ENCODE assay signal across 7 mouse cellular contexts in the genomic region with DNA sequence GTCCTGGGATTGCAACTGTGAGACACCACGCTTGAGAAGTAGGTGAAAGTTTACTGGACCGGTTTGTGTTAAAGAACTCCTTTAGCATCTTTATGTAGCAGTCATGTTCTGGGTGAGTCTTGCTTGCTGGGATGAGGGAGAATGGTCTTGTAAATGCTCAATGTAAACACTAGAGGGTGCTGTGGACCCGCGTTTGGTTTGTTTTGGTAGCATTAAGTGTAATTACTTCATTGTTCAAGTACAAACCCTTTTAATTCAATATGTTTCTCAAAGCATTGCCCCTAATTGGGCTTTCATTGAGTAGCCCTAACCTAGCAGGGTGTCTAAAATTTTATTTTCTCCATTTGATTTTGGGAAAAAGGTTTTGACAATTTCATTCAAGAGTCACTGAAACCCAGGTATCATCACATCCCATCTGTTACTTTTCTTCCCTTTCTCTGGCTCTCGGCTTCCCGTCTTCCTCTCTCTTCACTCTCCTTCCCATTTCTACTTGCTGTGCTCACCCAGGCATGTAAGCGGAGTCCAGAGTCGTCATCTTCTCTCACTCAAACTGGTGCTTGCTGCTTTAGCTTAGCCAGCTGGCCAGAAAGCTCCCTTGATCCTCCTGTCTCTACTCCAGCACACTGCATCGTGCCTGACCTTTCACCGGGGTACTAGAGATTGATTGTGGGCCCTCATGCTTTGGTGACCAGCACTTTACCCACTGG. TPM values are rescaled to one million over a fixed set of nuclear protein-coding genes. Genes with fewer than 3 reads are reported as not detected.
A peak's percentile ranks its signal among the peaks of the same experiment; 100 is the strongest.
DNase-seq lines count a peak whose midpoint lies in the region; ATAC-seq and TF ChIP-seq lines count a peak whose summit lies in the region.

No protein-coding gene starts in this region.

- 26% methylated on average over 10 of the region's 10 CpGs for WGBS in hindbrain, postnatal 0 days

- peak in 1 of 2 experiments; percentile 36 for DNase-seq in left cerebral cortex, adult 2 months (ENCODE audit: extremely low spot score in 1 of 2, low spot score in 2 of 2)
- no peak for DNase-seq in left cerebral cortex, postnatal 4 days
- no peak for DNase-seq in ES-E14 (ENCODE audit: low read depth, low spot score)
- peak; percentile 81 for DNase-seq in brain, adult 2 months (ENCODE audit: low read depth, low spot score)
- DNase-seq in hindbrain, postnatal 0 days (ENCODE audit: low spot score) = peak; percentile 73
- peak; percentile 33 to 53 for DNase-seq in natural killer cell, adult 2 months (ENCODE audit: low spot score in 2 of 2)
- DNase-seq in testis, postnatal 14 days (ENCODE audit: low spot score) = no peak

- no peaks in the 10 kb centered on the region for H3K9me3 ChIP-seq in ES-E14 (ENCODE audit: control insufficient read depth, insufficient read depth, low read depth, low read length)
- no peaks in the 10 kb centered on the region for H3K9me3 ChIP-seq in hindbrain, postnatal 0 days (ENCODE audit: low read length)

- intact Hi-C loops in left cerebral cortex, adult 2 months (cut with DNase I) = loop anchor here (10.0 kb wide), 1 partner anchor 704 kb away; a partner anchor contains a TSS
- intact Hi-C loops in left cerebral cortex, postnatal 4 days (cut with DNase I) = loop anchor here (10.0 kb wide), 2 partner anchors 704 to 794 kb away; a partner anchor contains a TSS

- H3K27me3 ChIP-seq in hindbrain, postnatal 0 days (ENCODE audit: insufficient read depth, low read length) = no peaks in the 10 kb centered on the region

- H3K4me3 ChIP-seq in left cerebral cortex, adult 2 months = no peak overlapping the region
- H3K4me3 ChIP-seq in ES-E14 (ENCODE audit: insufficient read depth in 1 of 2, low read depth in 1 of 2, low read length in 2 of 2, poor library complexity in 1 of 2, severe bottlenecking in 1 of 2) = no peak overlapping the region
- no peak overlapping the region for H3K4me3 ChIP-seq in hindbrain, postnatal 0 days (ENCODE audit: low read length)

- H3K27ac ChIP-seq in left cerebral cortex, adult 2 months = no peak overlapping the region
- H3K27ac ChIP-seq in ES-E14 (ENCODE audit: insufficient read depth, low read depth, low read length, poor library complexity, severe bottlenecking) = no peak overlapping the region
- no peak overlapping the region for H3K27ac ChIP-seq in hindbrain, postnatal 0 days

- peak; percentile 41; the same call in 1 of the 2 replicates for ATAC-seq in hindbrain, postnatal 0 days

- H3K36me3 ChIP-seq in ES-E14 (ENCODE audit: control insufficient read depth, insufficient read depth, low read length, poor library complexity, severe bottlenecking) = no peaks in the 10 kb centered on the region
- H3K36me3 ChIP-seq in hindbrain, postnatal 0 days (ENCODE audit: insufficient read depth, low read length) = no peaks in the 10 kb centered on the region

- H3K9ac ChIP-seq in ES-E14 (ENCODE audit: insufficient read depth, low read depth, low read length, poor library complexity, severe bottlenecking) = no peak overlapping the region
- no peak overlapping the region for H3K9ac ChIP-seq in hindbrain, postnatal 0 days (replicated peaks; ENCODE audit: low read length)

- H3K4me1 ChIP-seq in ES-E14 (ENCODE audit: control insufficient read depth in 2 of 2, insufficient read depth in 2 of 2, low read length in 2 of 2, poor library complexity in 1 of 2) = peaks cover 2 to 7% of the 10 kb centered on the region in 2 experiments; a peak in 1 of 4 replicates
- H3K4me1 ChIP-seq in hindbrain, postnatal 0 days (ENCODE audit: insufficient read depth, low read length) = no peaks in the 10 kb centered on the region

- no peak overlapping the region for H3K4me2 ChIP-seq in hindbrain, postnatal 0 days (ENCODE audit: low read depth, low read length)

- TF ChIP-seq CTCF in left cerebral cortex, adult 2 months (IDR thresholded peaks at IDR 0.05) = peak; percentile 94
- TF ChIP-seq CTCF in hindbrain, postnatal 0 days (IDR thresholded peaks at IDR 0.05; ENCODE audit: low read depth) = peak; percentile 86

- in situ Hi-C loops in ES-E14 (cut with MboI; ENCODE audit: low sequenced_read_pairs in 2 of 2, unreplicated experiment in 2 of 2) = loop anchor here (10.0 to 25.0 kb wide), 3 partner anchors 394 to 806 kb away; a partner anchor contains a TSS

TF ChIP-seq in ES-E14, 5 proteins besides CTCF, POLR2A, EP300 and RAD21:
- no peak for TF ChIP-seq CHD2 (IDR thresholded peaks at IDR 0.05; ENCODE audit: low read depth, low read length)
- peak; percentile 86 for TF ChIP-seq ZC3H11A (IDR thresholded peaks at IDR 0.05; ENCODE audit: borderline replicate concordance, low read depth, low read length)

RNA-seq across cellular contexts. Expression of a gene that starts 15.6 kb away (rescaled TPM):
- 10 to 100 TPM; 16.7 to 29.3 TPM for total RNA-seq in left cerebral cortex, adult 2 months (2021)
- 10 to 100 TPM in 1 of 2 experiments, 1 to 10 TPM in 1; 8.6 to 11.0 TPM for total RNA-seq in left cerebral cortex, postnatal 4 days (2021)
- total RNA-seq in ES-E14 (2012; rRNA removed) = 43.3 and 57.8 TPM in 2 replicates
- total RNA-seq in hindbrain, postnatal 0 days (2014; rRNA removed) = 18.3 and 19.0 TPM in 2 replicates
- 38.6 and 43.3 TPM in 2 replicates for polyA plus RNA-seq in hindbrain, postnatal 0 days (2015; fragmentation: Nextera tagmentation; extraction: Ambion mirVana)

RNA-seq across cellular contexts. Expression of a gene that starts 37.4 kb away (rescaled TPM):
- total RNA-seq in left cerebral cortex, adult 2 months (2021) = 10 to 100 TPM; 69.0 to 83.6 TPM
- 10 to 100 TPM; 53.9 to 62.5 TPM for total RNA-seq in left cerebral cortex, postnatal 4 days (2021)
- 25.1 and 33.4 TPM in 2 replicates for total RNA-seq in ES-E14 (2012; rRNA removed)
- 19.7 and 33.1 TPM in 2 replicates for total RNA-seq in hindbrain, postnatal 0 days (2014; rRNA removed)
- polyA plus RNA-seq in hindbrain, postnatal 0 days (2015; fragmentation: Nextera tagmentation; extraction: Ambion mirVana) = 13.7 and 15.0 TPM in 2 replicates

Comparison
In these comparisons a context has a peak if more than half of its experiments do, and no peak if none do; other contexts are left out.
1. DNase-seq: peak in brain, adult 2 months (single experiment), hindbrain, postnatal 0 days (single experiment) and natural killer cell, adult 2 months (2 of 2); none in left cerebral cortex, postnatal 4 days (single experiment), ES-E14 (single experiment) and testis, postnatal 14 days (single experiment).